Mouse (Mus musculus) left cerebral cortex, adult 11 months (tissue): ENCODE results near the gene Dhps.
"Not testable (repeated sequence)": the region's sequence is repeated elsewhere in the genome, so short reads cannot be mapped to it uniquely, and the experiment has no call there.

Source experiments
- DNase-seq: peaks from one replicate; pipeline ENCODE4 v3.0.0; 2022; ENCODE audit warnings: low spot score

The Dhps gene

DNA sequence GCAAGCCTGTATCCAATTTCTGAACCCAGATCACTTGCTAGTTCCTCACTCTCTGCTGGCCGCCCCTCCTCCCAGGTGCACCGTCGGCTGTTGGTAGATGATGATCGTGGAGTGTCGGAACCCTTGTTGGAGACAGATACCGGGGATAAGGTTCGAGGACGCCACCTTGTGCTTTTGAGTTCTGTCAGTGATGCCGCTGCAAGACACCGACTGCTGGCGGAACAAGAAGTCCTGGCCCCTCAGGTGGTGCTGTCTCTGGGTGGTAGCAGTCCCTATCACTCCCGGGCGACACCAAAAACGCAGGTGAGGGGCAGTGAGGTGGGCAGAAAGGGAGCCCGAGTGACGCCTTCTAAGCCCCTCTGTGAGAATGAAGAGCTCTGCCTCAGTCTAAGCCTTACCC lies 24.6 kb downstream of the Dhps start:
- no peak for DNase-seq

DNA sequence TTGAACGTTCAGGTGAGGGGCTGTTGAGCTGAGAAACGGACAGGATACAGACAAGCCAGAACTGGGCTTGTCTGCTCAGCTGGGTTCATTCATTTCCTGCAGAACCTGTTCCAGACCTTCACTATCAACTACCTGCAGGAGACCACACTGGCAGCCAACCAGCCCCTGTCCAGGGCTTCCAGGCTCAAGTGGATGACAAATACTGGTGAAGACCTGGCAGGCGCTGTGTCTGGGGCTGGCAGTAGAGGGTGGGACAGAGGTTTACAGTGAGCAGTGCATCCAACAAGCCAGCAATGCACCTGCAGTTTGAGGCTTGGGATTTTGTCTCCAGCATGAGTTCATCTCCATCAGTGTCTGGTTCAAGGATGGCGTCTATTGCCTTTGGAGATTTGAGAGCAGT lies 25.3 kb downstream of the Dhps start:
- DNase-seq, result no peak

- DNase-seq, result no peak
Measured at GRCm38 (mm10) chr8:85100076-85100665, 28.6 kb downstream of the Dhps start.

- DNase-seq, result no peak
Measured at GRCm38 (mm10) chr8:85113241-85113640, 41.7 kb downstream of the Dhps start.

GRCm38 (mm10) chr8:85115501-85115900 lies 43.9 kb downstream of the Dhps start:
- DNase-seq, result no peak

GRCm38 (mm10) chr8:85116984-85117383 lies 45.4 kb downstream of the Dhps start:
- no peak for DNase-seq

DNA sequence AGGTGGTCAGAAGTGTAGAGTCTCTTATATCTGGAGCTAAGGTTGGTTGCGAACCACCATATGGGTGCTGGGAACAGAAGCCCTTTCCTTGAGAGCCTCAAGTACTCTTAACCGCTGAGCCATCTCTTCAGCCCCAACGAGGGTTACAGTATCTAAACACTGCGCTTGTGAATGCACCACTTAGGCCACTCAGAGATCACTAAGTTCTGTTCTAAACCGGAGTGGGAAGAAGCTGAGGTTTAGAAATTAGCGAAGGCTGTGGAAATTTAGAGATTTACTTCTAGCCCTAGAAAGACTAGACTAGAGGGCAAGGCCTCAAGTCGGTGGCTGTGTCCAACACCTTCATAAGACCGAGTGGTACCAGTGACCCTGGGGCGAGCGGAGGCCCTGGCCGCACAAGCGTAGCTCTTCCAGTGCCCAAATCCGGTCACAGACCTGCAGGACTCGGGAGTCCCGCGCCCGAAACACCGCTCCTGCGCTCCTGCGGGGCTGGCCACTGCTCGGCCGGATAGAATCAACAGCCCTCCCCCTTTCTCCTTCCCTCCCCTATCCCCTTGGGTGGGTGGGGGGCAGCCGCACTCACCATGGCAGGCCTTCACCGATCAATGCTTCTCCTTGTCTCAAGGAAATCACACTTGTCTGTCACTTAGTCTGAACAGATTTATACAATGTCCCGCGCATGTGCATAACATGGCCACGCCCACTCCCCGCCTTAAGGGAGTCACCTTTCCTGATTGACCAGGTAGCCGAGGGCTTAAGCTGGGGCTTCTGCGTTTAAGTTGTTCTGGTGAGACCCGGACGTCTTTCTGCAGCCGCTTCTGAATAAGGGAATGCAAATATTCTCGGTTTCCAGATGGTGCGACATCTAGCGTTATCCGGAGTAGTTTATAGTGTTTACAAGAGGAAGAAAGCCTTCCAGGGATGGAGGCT lies 47.8 kb downstream of the Dhps start:
- DNase-seq, result peak; percentile 67

GRCm38 (mm10) chr8:85120251-85120650 lies 48.7 kb downstream of the Dhps start:
- not testable (repeated sequence) for DNase-seq

DNA sequence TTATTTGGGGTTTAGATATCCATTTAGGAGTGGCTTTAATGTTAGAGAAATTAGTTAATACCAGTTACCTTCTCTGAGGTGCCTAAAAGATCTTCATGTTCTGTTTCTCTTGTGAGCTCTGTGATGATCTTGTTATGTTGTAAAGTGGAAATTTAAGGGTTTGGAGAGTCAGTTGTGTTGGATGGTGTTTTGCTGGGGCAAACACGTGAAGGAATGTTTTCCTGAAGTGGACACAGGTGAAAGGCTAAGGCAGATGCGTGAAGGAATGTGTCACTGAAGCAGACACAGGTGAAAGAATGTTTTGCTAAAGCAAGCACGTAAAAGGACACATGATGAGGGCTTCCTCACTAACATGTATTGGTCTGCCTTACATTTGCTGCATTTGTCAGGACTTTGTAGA lies 51.4 kb downstream of the Dhps start, which contains the start of gene Zfp791:
TSS of gene Zfp791 (minus strand) at position 101 of the 400 bp plus-strand sequence.
- DNase-seq, result no peak

GRCm38 (mm10) chr8:85123691-85124090 lies 52.1 kb downstream of the Dhps start:
- no peak for DNase-seq
